Mouse (Mus musculus) spleen, postnatal 36 days (tissue): ENCODE results near the gene Htr2a.

Source experiments
- DNase-seq, 2 experiments: peaks; one replicate each; pipeline ENCODE4 v3.0.0; 2022; ENCODE audit warnings: low spot score in 2 of 2, mixed read lengths in 1 of 2

Htr2a gene

GRCm38 (mm10) chr14:74696766-74697165 is 56.1 kb downstream of the Htr2a start:
- no peak for DNase-seq

GRCm38 (mm10) chr14:74697432-74697831 is 56.8 kb downstream of the Htr2a start:
- DNase-seq, result no peak

- no peak for DNase-seq
These were observed 58.6 kb downstream of the Htr2a start for GRCm38 (mm10) chr14:74699241-74699640.

GRCm38 (mm10) chr14:74703930-74704329 is 63.3 kb downstream of the Htr2a start:
- DNase-seq, result no peak

- peak; percentile 7 to 22 for DNase-seq
These were observed 68.4 kb downstream of the Htr2a start for GRCm38 (mm10) chr14:74709054-74709453.

GRCm38 (mm10) chr14:74723541-74723940 is 82.9 kb downstream of the Htr2a start:
- no peak for DNase-seq

- no peak for DNase-seq
These were observed 90.8 kb downstream of the Htr2a start for GRCm38 (mm10) chr14:74731221-74732078.

- DNase-seq, result peak; percentile 95
These were observed 91.6 kb downstream of the Htr2a start, which contains the start of gene Esd for GRCm38 (mm10) chr14:74732079-74732783. Gene Esd (plus strand): TSS chr14:74732297.

- no peak for DNase-seq
These were observed 92.8 kb downstream of the Htr2a start for GRCm38 (mm10) chr14:74733397-74733796.

- no peak for DNase-seq
These were observed 94.8 kb downstream of the Htr2a start for GRCm38 (mm10) chr14:74735471-74735870.

- DNase-seq, result no peak
These were observed 96.2 kb downstream of the Htr2a start for GRCm38 (mm10) chr14:74736850-74737249.
